Mouse (Mus musculus): ENCODE data around the gene Akt1. TPM values are rescaled to one million over a fixed set of nuclear protein-coding genes. Genes with fewer than 3 reads are reported as not detected.

Akt1 gene
- 303 and 319 TPM in 2 replicates for polyA plus RNA-seq (2012; rRNA removed)

GRCm38 (mm10) chr12:112674132-112675011, at the start of gene Akt1:
Akt1 (minus strand) TSS chr12:112674884.
- peak; percentile 56 for DNase-seq (ENCODE audit: low read depth)
- TF ChIP-seq CTCF (IDR thresholded peaks at IDR 0.05; ENCODE audit: borderline replicate concordance, extremely low read depth, insufficient read depth, insufficient read length) (no peak), POLR2A (IDR thresholded peaks at IDR 0.05; ENCODE audit: borderline replicate concordance, extremely low read depth, insufficient read depth, insufficient read length, poor library complexity, severe bottlenecking) (no peak; the same call in 1 of the 2 replicates)

GRCm38 (mm10) chr12:112724077-112724805, 49.6 kb upstream of the Akt1 start:
- DNase-seq (ENCODE audit: low read depth), result peak; percentile 73
- TF ChIP-seq POLR2A (IDR thresholded peaks at IDR 0.05; ENCODE audit: borderline replicate concordance, extremely low read depth, insufficient read depth, insufficient read length, poor library complexity, severe bottlenecking), result no peak
- TF ChIP-seq CTCF (IDR thresholded peaks at IDR 0.05; ENCODE audit: borderline replicate concordance, extremely low read depth, insufficient read depth, insufficient read length), result peak; percentile 52; the same call in 1 of the 2 replicates

GRCm38 (mm10) chr12:112723445-112723844, 48.8 kb upstream of the Akt1 start:
- TF ChIP-seq CTCF (IDR thresholded peaks at IDR 0.05; ENCODE audit: borderline replicate concordance, extremely low read depth, insufficient read depth, insufficient read length), result no peak
- no peak for TF ChIP-seq POLR2A (IDR thresholded peaks at IDR 0.05; ENCODE audit: borderline replicate concordance, extremely low read depth, insufficient read depth, insufficient read length, poor library complexity, severe bottlenecking)
- no peak for DNase-seq (ENCODE audit: low read depth)

GRCm38 (mm10) chr12:112723028-112723330, 48.3 kb upstream of the Akt1 start:
- DNase-seq (ENCODE audit: low read depth), result no peak
- TF ChIP-seq CTCF (IDR thresholded peaks at IDR 0.05; ENCODE audit: borderline replicate concordance, extremely low read depth, insufficient read depth, insufficient read length) (no peak), POLR2A (IDR thresholded peaks at IDR 0.05; ENCODE audit: borderline replicate concordance, extremely low read depth, insufficient read depth, insufficient read length, poor library complexity, severe bottlenecking) (no peak)

- TF ChIP-seq POLR2A (IDR thresholded peaks at IDR 0.05; ENCODE audit: borderline replicate concordance, extremely low read depth, insufficient read depth, insufficient read length, poor library complexity, severe bottlenecking) (no peak), CTCF (IDR thresholded peaks at IDR 0.05; ENCODE audit: borderline replicate concordance, extremely low read depth, insufficient read depth, insufficient read length) (no peak)
- DNase-seq (ENCODE audit: low read depth), result peak; percentile 52
Observed at GRCm38 (mm10) chr12:112722240-112723027, 47.8 kb upstream of the Akt1 start.

- no peak for TF ChIP-seq CTCF (IDR thresholded peaks at IDR 0.05; ENCODE audit: borderline replicate concordance, extremely low read depth, insufficient read depth, insufficient read length)
- TF ChIP-seq POLR2A (IDR thresholded peaks at IDR 0.05; ENCODE audit: borderline replicate concordance, extremely low read depth, insufficient read depth, insufficient read length, poor library complexity, severe bottlenecking), result no peak
Observed at GRCm38 (mm10) chr12:112721424-112722239, 46.9 kb upstream of the Akt1 start.

GRCm38 (mm10) chr12:112720890-112721423, 46.3 kb upstream of the Akt1 start:
- TF ChIP-seq CTCF (IDR thresholded peaks at IDR 0.05; ENCODE audit: borderline replicate concordance, extremely low read depth, insufficient read depth, insufficient read length) (no peak), POLR2A (IDR thresholded peaks at IDR 0.05; ENCODE audit: borderline replicate concordance, extremely low read depth, insufficient read depth, insufficient read length, poor library complexity, severe bottlenecking) (no peak)
- no peak for DNase-seq (ENCODE audit: low read depth)

More at GRCm38 (mm10) chr12:112721424-112722239, 46.9 kb upstream of the Akt1 start:
- DNase-seq (ENCODE audit: low read depth), result peak; percentile 60

GRCm38 (mm10) chr12:112720216-112720615, 45.5 kb upstream of the Akt1 start, which contains the start of gene Cep170b:
Cep170b (plus strand) TSS chr12:112720455.
- TF ChIP-seq CTCF (IDR thresholded peaks at IDR 0.05; ENCODE audit: borderline replicate concordance, extremely low read depth, insufficient read depth, insufficient read length) (no peak), POLR2A (IDR thresholded peaks at IDR 0.05; ENCODE audit: borderline replicate concordance, extremely low read depth, insufficient read depth, insufficient read length, poor library complexity, severe bottlenecking) (no peak)
- no peak for DNase-seq (ENCODE audit: low read depth)

GRCm38 (mm10) chr12:112718995-112719394, 44.3 kb upstream of the Akt1 start:
- no peak for TF ChIP-seq CTCF (IDR thresholded peaks at IDR 0.05; ENCODE audit: borderline replicate concordance, extremely low read depth, insufficient read depth, insufficient read length)
- no peak for TF ChIP-seq POLR2A (IDR thresholded peaks at IDR 0.05; ENCODE audit: borderline replicate concordance, extremely low read depth, insufficient read depth, insufficient read length, poor library complexity, severe bottlenecking)
- no peak for DNase-seq (ENCODE audit: low read depth)

GRCm38 (mm10) chr12:112717140-112717539, 42.5 kb upstream of the Akt1 start:
- DNase-seq (ENCODE audit: low read depth), result peak; percentile 58
- peak; percentile 74; the same call in 1 of the 2 replicates for TF ChIP-seq CTCF (IDR thresholded peaks at IDR 0.05; ENCODE audit: borderline replicate concordance, extremely low read depth, insufficient read depth, insufficient read length)
- TF ChIP-seq POLR2A (IDR thresholded peaks at IDR 0.05; ENCODE audit: borderline replicate concordance, extremely low read depth, insufficient read depth, insufficient read length, poor library complexity, severe bottlenecking), result no peak

Measured in brain, embryonic 14.5 days (tissue).